Mouse (Mus musculus): ENCODE data around the gene Wfdc21.

DNA sequence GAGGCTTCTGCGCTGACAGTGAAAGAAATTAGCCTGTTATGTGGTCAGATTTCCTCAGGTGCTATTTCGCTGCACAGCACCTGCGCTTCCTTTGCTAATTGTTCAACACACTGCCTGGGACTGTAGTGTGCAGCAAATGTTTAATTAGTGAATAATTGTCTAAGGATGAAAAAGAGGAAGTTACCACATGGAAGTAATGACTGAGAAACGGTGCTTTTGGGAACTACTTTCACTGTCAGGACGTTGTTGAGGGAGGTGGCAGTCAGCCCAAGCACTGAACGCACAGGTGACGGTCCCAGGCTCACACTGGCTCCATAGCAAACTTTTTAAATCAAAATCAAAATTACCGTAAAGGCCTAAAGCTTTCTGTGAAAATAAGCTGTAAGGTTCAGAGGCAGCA lies 30.1 kb downstream of the Wfdc21 start:
- TF ChIP-seq POLR2A (IDR thresholded peaks at IDR 0.05; ENCODE audit: borderline replicate concordance, control insufficient read depth, low read depth, low read length), result no peak
- no peak for TF ChIP-seq CTCF (IDR thresholded peaks at IDR 0.05; ENCODE audit: control insufficient read depth, insufficient read depth, low read length)

All from bone marrow, adult 2 months (tissue).